Mouse (Mus musculus) heart, embryonic 14.5 days (tissue): Measurements from ENCODE around the gene Hp1bp3. TPM values are rescaled to one million over a fixed set of nuclear protein-coding genes. Genes with fewer than 3 reads are reported as not detected.

Source experiments
- ATAC-seq: fragments of 200-750 bp; cut with Nextera tagmentation; 2 replicates; pipeline ENCODE4 v1.8.0; 2017; ENCODE audit warnings: low read depth, moderate TSS enrichment; ENCODE audit not compliant: insufficient number of reproducible peaks, insufficient read depth, low FRiP score
- H3K27ac ChIP-seq, 2 experiments: fragments of 200-500 bp in 1 of 2; fragments of 300-500 bp in 1 of 2; sonication (generic) in 1 of 2; replicated peaks in 1 of 2; 2 replicates each; pipeline ENCODE4 v1.5.1; 2012 to 2014; ENCODE audit warnings: low read depth in 2 of 2, low read length in 2 of 2, control low read depth in 1 of 2, mild to moderate bottlenecking in 1 of 2, mixed read lengths in 1 of 2; ENCODE audit not compliant: control insufficient read depth in 1 of 2, insufficient read depth in 1 of 2
- H3K27me3 ChIP-seq: fragments of 300-500 bp; sonication (generic); 2 replicates; pipeline ENCODE4 v1.6.1; 2014; ENCODE audit warnings: mild to moderate bottlenecking, low read length, control low read depth; ENCODE audit not compliant: control insufficient read depth, insufficient read depth
- H3K36me3 ChIP-seq: fragments of 300-500 bp; sonication (generic); 2 replicates; pipeline ENCODE4 v1.6.1; 2014; ENCODE audit warnings: mild to moderate bottlenecking, control low read depth, low read length, mixed read lengths; ENCODE audit not compliant: control insufficient read depth, insufficient read depth
- H3K4me1 ChIP-seq, 2 experiments: fragments of 200-500 bp in 1 of 2; fragments of 300-500 bp in 1 of 2; sonication (generic) in 1 of 2; 2 replicates each; pipeline ENCODE4 v1.6.1; 2012 to 2014; ENCODE audit warnings: low read length in 2 of 2, control low read depth in 1 of 2, mixed read lengths in 1 of 2; ENCODE audit not compliant: control insufficient read depth in 2 of 2, insufficient read depth in 2 of 2
- H3K4me2 ChIP-seq: fragments of 300-500 bp; sonication (generic); 2 replicates; pipeline ENCODE4 v1.6.1; 2014; ENCODE audit warnings: mild to moderate bottlenecking, low read length
- H3K4me3 ChIP-seq, 2 experiments: fragments of 200-500 bp in 1 of 2; fragments of 300-500 bp in 1 of 2; sonication (generic) in 1 of 2; 2 replicates each; pipeline ENCODE4 v1.5.1; 2012 to 2014; ENCODE audit warnings: low read length in 2 of 2, mild to moderate bottlenecking in 2 of 2, control low read depth in 1 of 2, low read depth in 1 of 2, moderate library complexity in 1 of 2; ENCODE audit not compliant: control insufficient read depth in 1 of 2, insufficient read depth in 1 of 2
- H3K9ac ChIP-seq: fragments of 300-500 bp; sonication (generic); 2 replicates; pipeline ENCODE4 v1.6.1; 2014; ENCODE audit warnings: mild to moderate bottlenecking, low read length
- H3K9me3 ChIP-seq: fragments of 300-500 bp; sonication (generic); 2 replicates; pipeline ENCODE4 v1.6.1; 2016; ENCODE audit warnings: low read length, control low read depth; ENCODE audit not compliant: control insufficient read depth
- WGBS: fragments of 180-500 bp; shearing (Covaris S2); extraction: QIAGEN DNeasy Blood & Tissue Kit; methylation state at CpG from one replicate; pipeline ENCODE4 v1.1.7; 2014; 5-methylcytosine and 5-hydroxymethylcytosine counted together
- polyA plus RNA-seq: library from polyadenylated mRNA; unstranded; fragments of >200 nt; fragmentation: Nextera tagmentation; extraction: Ambion mirVana; gene quantifications from 2 replicates; pipeline ENCODE4 v1.2.1, GENCODE M21; 2014

Gene Hp1bp3
- polyA plus RNA-seq, 1 experiment from 2014 or later = 108 TPM

- H3K9me3 ChIP-seq = no peaks in the 10 kb centered on the region
- H3K4me1 ChIP-seq = peaks cover 0 to 3% of the 10 kb centered on the region in 2 experiments; a peak in 1 of 4 replicates
- H3K4me3 ChIP-seq = no peak overlapping the region
- no peak for ATAC-seq
- no peaks in the 10 kb centered on the region for H3K36me3 ChIP-seq
- H3K27ac ChIP-seq = no peak overlapping the region
- WGBS = 76% methylated on average over 7 of the region's 7 CpGs
- no peak overlapping the region for H3K4me2 ChIP-seq
- H3K9ac ChIP-seq = no peak overlapping the region
- H3K27me3 ChIP-seq = peaks cover 10% of the 10 kb centered on the region; the same call in 1 of the 2 replicates
Measured at GRCm38 (mm10) chr4:138258663-138259062, 42.6 kb downstream of the Hp1bp3 start.

DNA sequence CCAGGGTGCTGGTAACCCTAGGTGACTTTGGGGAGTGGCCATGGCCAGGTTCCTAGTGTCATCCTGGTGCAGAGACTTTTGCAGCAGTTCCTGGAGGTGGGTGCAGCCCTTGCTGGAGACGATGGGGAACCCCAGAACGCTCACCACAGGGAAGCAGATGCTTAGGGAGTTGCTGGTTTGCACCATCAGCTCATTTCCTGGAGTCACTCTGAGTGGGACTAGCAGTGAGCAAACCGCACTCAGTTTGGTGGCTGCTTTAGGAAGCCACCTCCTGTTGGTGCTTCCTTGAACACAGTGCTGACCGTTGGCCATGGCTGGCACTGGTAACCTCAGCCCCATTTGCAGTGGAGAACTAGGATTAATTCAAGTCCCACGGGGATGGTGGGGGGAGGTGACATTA is 43.4 kb downstream of the Hp1bp3 start:
- Histone ChIP-seq H3K9ac (no peak overlapping the region), H3K27me3 (peaks cover 15% of the 10 kb centered on the region; the same call in 1 of the 2 replicates), H3K9me3 (no peaks in the 10 kb centered on the region), H3K36me3 (no peaks in the 10 kb centered on the region), H3K27ac (no peak overlapping the region), H3K4me3 (no peak overlapping the region), H3K4me1 (peaks cover 0 to 3% of the 10 kb centered on the region in 2 experiments; a peak in 1 of 4 replicates), H3K4me2 (no peak overlapping the region)
- no peak for ATAC-seq
- WGBS = 75% methylated on average over 5 of the region's 5 CpGs

GRCm38 (mm10) chr4:138261843-138262681 is 46.0 kb downstream of the Hp1bp3 start:
- ATAC-seq = peak; percentile 86
- Histone ChIP-seq H3K4me2 (peak overlapping the region; percentile 85), H3K9me3 (no peaks in the 10 kb centered on the region), H3K4me3 (peak overlapping the region; percentile 65 to 76), H3K27me3 (peaks cover 15% of the 10 kb centered on the region; the same call in 1 of the 2 replicates), H3K36me3 (no peaks in the 10 kb centered on the region), H3K27ac (no peak overlapping the region), H3K4me1 (peaks cover 0 to 3% of the 10 kb centered on the region in 2 experiments; a peak in 1 of 4 replicates), H3K9ac (peak overlapping the region; percentile 52; the same call in 1 of the 2 replicates)
- WGBS = under 1% methylated on average over 78 of the region's 78 CpGs

GRCm38 (mm10) chr4:138267869-138268268 is 51.8 kb downstream of the Hp1bp3 start:
- WGBS = 84% methylated on average over 10 of the region's 10 CpGs
- Histone ChIP-seq H3K36me3 (no peaks in the 10 kb centered on the region), H3K27ac (no peak overlapping the region), H3K9ac (no peak overlapping the region), H3K27me3 (peaks cover 12% of the 10 kb centered on the region; the same call in 1 of the 2 replicates), H3K9me3 (no peaks in the 10 kb centered on the region), H3K4me2 (no peak overlapping the region), H3K4me1 (peaks cover 0 to under 1% of the 10 kb centered on the region in 2 experiments; a peak in 1 of 4 replicates), H3K4me3 (no peak overlapping the region)
- no peak for ATAC-seq

- H3K9me3 ChIP-seq = no peaks in the 10 kb centered on the region
- no peak for ATAC-seq
- 56% methylated on average over 14 of the region's 14 CpGs for WGBS
- no peak overlapping the region for H3K4me3 ChIP-seq
- H3K36me3 ChIP-seq = no peaks in the 10 kb centered on the region
- H3K9ac ChIP-seq = no peak overlapping the region
- H3K27ac ChIP-seq = no peak overlapping the region
- no peaks in the 10 kb centered on the region; the same call in none of the 2 replicates for H3K27me3 ChIP-seq
- H3K4me1 ChIP-seq = no peaks in the 10 kb centered on the region
- H3K4me2 ChIP-seq = no peak overlapping the region
Measured at GRCm38 (mm10) chr4:138272011-138272997, 56.2 kb downstream of the Hp1bp3 start.

GRCm38 (mm10) chr4:138278346-138278745 is 62.2 kb downstream of the Hp1bp3 start:
- H3K4me3 ChIP-seq = no peak overlapping the region
- 65% methylated on average over 7 of the region's 7 CpGs for WGBS
- no peak overlapping the region for H3K9ac ChIP-seq
- no peaks in the 10 kb centered on the region for H3K36me3 ChIP-seq
- no peaks in the 10 kb centered on the region for H3K9me3 ChIP-seq
- H3K27me3 ChIP-seq = no peaks in the 10 kb centered on the region; the same call in 1 of the 2 replicates
- ATAC-seq = no peak
- H3K4me1 ChIP-seq = no peaks in the 10 kb centered on the region
- H3K4me2 ChIP-seq = no peak overlapping the region
- H3K27ac ChIP-seq = no peak overlapping the region

GRCm38 (mm10) chr4:138282834-138283233 is 66.7 kb downstream of the Hp1bp3 start:
- Histone ChIP-seq H3K9ac (no peak overlapping the region), H3K36me3 (no peaks in the 10 kb centered on the region), H3K27me3 (no peaks in the 10 kb centered on the region), H3K4me2 (no peak overlapping the region), H3K4me1 (no peaks in the 10 kb centered on the region), H3K27ac (no peak overlapping the region), H3K4me3 (no peak overlapping the region), H3K9me3 (0 out of 2 replicates have a peak, but pooled peaks cover 3% of the 10 kb centered on the region)
- WGBS = 23% methylated on average over 4 of the region's 4 CpGs
- no peak for ATAC-seq
